Mouse (Mus musculus) lung, adult 2 months (tissue): ENCODE measurements at regions not wholly inside any gene's neighbourhood (a gene's known extent, or its start where the extent isn't known, plus 50 kb on each side); places are given as distances from the start of the nearest gene placed in this dataset.

Experiments used
- DNase-seq: peaks from one replicate; pipeline ENCODE4 v3.0.0; 2022
- H3K4me1 ChIP-seq: fragments of 200-500 bp; 2 replicates; pipeline ENCODE4 v1.6.1; 2011; ENCODE audit warnings: low read length; ENCODE audit not compliant: control insufficient read depth, insufficient read depth
- H3K4me3 ChIP-seq: fragments of 200-500 bp; replicated peaks from 2 replicates; pipeline ENCODE3; 2011; ENCODE audit warnings: low read depth, mild to moderate bottlenecking, control low read depth, low read length; ENCODE audit errors: extremely low read depth
- CTCF ChIP-seq: fragments of 200-500 bp; IDR thresholded peaks from 2 replicates; pipeline ENCODE4 v1.5.1; 2011; ENCODE audit warnings: mild to moderate bottlenecking, low read length, control low read depth; ENCODE audit not compliant: insufficient read depth
- POLR2A ChIP-seq: fragments of 200-500 bp; IDR thresholded peaks from 2 replicates; pipeline ENCODE4 v1.6.1; 2011; ENCODE audit warnings: low read depth, mild to moderate bottlenecking, control low read depth, low read length, borderline replicate concordance; ENCODE audit errors: extremely low read depth
- WGBS: fragments of 180-500 bp; shearing (Covaris S2); methylation state at CpG from one replicate; pipeline ENCODE4 v1.1.7; 2018; 5-methylcytosine and 5-hydroxymethylcytosine counted together

DNA sequence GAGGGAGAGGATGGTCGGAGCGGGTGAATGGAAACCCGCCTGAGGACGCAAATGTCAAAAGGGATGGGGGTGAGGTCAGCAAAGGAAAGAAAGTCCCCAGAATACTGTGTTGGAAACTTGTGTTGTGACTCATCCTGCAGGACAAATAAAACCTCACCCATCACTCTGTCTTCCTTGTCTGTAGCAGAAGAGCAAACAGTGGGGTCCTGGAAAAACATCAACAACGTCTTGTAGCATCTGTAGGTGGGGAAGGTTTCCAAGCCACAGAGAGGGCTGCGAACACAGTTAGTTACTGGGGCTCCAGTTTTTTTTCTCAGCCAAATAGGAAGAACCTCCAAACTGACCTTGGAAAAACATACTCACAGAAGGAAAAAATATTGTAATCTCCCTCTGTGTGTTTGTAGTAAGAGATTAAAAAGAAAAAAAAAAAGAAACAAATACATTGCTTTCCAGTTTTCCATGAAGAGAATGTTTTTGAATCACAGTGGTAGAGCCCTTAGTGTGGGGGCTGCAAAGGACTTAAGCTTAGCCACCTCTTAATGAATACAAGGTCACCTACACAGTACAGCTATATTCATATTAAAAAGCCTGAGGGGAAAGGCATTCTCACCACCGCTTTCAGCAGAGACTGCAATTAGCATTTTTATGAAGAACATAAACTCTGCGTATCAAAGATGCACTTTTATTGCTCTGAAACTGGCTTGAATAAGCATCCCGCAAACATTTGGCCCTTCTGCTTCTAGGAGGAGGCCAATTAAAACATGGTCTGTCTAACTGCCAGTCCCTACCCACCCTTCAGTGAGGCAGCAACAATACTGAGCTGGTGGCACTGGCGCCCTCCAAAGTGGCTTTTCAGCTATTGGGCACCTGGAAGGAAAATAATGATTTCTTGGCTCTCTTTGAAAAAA is 198.6 kb upstream of the Tprg start:
- no peak overlapping the region for H3K4me3 ChIP-seq
- WGBS: 74% methylated on average over 10 of the region's 10 CpGs
- TF ChIP-seq CTCF (no peak), POLR2A (no peak)
- H3K4me1 ChIP-seq: no peaks in the 10 kb centered on the region
- DNase-seq: no peak

DNA sequence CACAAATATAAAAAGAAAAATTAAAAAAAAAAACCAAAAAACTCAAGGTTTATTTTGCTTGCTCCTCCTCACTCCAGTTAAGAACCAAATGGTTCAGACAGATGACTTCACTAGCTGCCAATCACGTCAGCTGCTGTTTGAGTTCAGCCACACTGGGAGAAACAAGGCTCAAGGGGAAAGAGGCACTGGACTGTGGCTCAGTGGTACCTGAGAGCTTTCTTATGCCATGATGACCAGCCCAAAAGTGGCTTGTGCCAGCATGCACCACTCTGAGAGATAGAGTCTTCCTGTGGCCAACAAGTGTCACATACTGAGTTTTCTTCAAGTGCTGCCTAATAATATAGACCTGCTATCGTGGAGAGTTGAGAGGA is 198.0 kb upstream of the Tprg start:
- Histone ChIP-seq H3K4me3 (no peak overlapping the region), H3K4me1 (no peaks in the 10 kb centered on the region)
- TF ChIP-seq POLR2A: no peak
- DNase-seq: no peak
- 83% methylated on average over 2 of the region's 2 CpGs for whole genome bisulfite sequencing

DNA sequence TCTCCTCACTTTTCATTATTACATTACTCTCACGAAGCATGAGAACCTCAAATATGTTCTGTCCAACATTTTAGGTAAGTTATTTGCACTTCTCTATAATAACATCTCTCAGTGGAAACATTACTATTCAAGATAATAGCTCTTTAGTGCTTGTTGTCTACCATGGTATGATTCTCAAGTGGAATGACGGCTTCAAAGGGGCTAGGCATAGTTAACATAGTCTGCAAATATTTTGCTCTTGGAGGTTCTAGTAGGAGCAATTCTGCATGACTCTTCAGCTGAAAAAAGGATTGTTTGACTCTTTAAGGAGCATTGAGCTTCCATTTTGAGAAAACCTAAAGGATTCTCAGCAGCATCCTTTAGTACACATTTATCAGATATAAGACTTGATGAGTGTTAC is 182.5 kb upstream of the Tprg start:
- DNase-seq: no peak
- Histone ChIP-seq H3K4me1 (no peaks in the 10 kb centered on the region), H3K4me3 (no peak overlapping the region)
- TF ChIP-seq CTCF (no peak), POLR2A (no peak)
- 69% methylated on average over 2 of the region's 2 CpGs for WGBS

DNA sequence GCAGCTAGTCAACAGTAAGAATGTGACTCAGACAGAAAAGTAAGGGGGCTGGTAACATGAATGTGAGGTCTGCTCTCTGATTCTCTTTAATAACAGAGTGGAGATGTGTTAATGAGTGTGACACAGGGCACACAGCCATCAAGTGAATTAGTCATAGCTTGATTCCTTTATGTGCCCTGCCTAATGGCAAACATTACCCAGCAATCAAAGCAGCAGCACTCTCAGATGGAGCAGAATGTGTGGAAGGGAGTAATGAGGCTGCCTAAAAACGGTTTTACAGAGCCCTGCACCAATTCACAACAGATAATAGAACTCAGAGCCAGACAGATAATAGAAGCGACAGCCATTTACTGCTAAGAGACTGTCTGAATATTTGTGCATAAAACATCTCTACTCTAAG is 182.0 kb upstream of the Tprg start:
- no peak overlapping the region for H3K4me3 ChIP-seq
- 54% methylated on average over 2 of the region's 2 CpGs for WGBS
- DNase-seq: no peak
- no peak for TF ChIP-seq POLR2A
- no peak for TF ChIP-seq CTCF
- H3K4me1 ChIP-seq: no peaks in the 10 kb centered on the region

DNA sequence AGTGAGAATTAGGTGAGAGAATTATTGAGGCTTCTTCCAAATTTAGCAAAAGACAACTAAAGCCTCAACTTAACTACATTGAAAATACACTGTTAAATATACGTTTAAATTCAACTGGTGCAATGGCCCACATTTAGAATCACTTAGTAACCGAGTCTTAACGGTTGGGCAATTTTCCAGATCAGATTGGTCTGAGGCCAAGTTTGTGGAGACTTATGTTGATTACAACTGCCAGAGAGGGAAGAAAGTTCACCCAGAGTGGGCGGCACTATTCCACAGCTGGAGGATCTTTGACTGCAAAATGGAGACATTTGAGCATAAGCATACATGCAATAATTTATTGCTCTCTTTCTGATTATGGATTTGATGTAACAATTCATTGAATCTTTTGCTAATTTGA is 146.5 kb upstream of the Tprg start:
- 13% methylated on average over 4 of the region's 4 CpGs for WGBS
- H3K4me1 ChIP-seq: no peaks in the 10 kb centered on the region
- DNase-seq: no peak
- H3K4me3 ChIP-seq: no peak overlapping the region
- no peak for TF ChIP-seq POLR2A
- no peak for TF ChIP-seq CTCF

GRCm38 (mm10) chr16:25147486-25147885 is 139.1 kb upstream of the Tprg start:
- no peak overlapping the region for H3K4me3 ChIP-seq
- no peak for TF ChIP-seq POLR2A
- TF ChIP-seq CTCF: no peak
- H3K4me1 ChIP-seq: no peaks in the 10 kb centered on the region
- no peak for DNase-seq
- WGBS: 54% methylated on average over 4 of the region's 4 CpGs

DNA sequence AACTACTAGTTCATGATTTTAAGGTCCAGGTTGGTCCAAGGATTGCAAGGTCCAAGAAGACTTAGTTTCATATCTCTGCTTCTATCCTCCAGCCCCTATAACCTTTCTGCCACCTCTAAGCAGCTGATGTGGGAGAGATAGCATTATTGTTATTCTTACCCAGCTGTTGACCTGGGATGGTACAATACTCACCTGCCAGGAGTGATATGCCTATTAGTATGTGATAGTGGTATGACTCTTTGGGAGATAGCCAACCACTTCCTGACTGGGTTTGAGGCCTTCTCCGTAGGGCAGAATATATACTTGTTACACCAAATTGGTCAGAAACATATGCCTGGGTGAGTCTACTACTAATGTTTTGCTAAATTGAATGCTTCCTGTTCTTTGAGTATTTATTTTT is 137.4 kb upstream of the Tprg start:
- TF ChIP-seq CTCF (no peak), POLR2A (no peak)
- Histone ChIP-seq H3K4me1 (no peaks in the 10 kb centered on the region), H3K4me3 (no peak overlapping the region)
- no peak for DNase-seq
- WGBS: 88% methylated on average over 1 of the region's 1 CpGs

DNA sequence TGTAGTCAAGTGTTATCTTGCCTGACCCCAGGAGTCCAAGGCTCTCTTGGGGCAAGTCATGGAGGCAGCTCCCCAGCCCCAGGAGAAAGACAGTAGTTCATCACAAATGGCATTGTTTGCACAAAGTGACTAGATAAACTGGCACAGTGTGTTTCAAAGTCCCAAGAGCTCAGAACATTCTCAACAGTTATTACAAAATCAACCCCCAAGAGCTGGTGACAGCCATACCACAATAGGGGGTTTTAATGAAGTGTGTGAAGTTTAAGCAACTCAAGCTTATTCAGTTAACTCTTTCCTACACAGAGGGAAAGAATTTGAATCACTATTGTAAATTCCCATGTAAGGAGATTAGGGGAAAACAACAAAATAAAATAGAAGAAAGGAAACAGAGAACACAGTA is 109.7 kb upstream of the Tprg start:
- no peaks in the 10 kb centered on the region for H3K4me1 ChIP-seq
- no peak for DNase-seq
- H3K4me3 ChIP-seq: no peak overlapping the region
- no peak for TF ChIP-seq POLR2A
- no peak for TF ChIP-seq CTCF

GRCm38 (mm10) chr16:25178055-25178454 is 108.6 kb upstream of the Tprg start:
- Histone ChIP-seq H3K4me1 (no peaks in the 10 kb centered on the region), H3K4me3 (no peak overlapping the region)
- no peak for DNase-seq
- WGBS: 50% methylated on average over 2 of the region's 2 CpGs
- TF ChIP-seq POLR2A: no peak
- no peak for TF ChIP-seq CTCF

GRCm38 (mm10) chr16:25181939-25182338 is 104.7 kb upstream of the Tprg start:
- TF ChIP-seq CTCF (no peak), POLR2A (no peak)
- no peaks in the 10 kb centered on the region for H3K4me1 ChIP-seq
- WGBS: 86% methylated on average over 6 of the region's 6 CpGs
- H3K4me3 ChIP-seq: no peak overlapping the region
- no peak for DNase-seq

GRCm38 (mm10) chr16:25197079-25197478 is 89.5 kb upstream of the Tprg start:
- Histone ChIP-seq H3K4me3 (no peak overlapping the region), H3K4me1 (no peaks in the 10 kb centered on the region)
- WGBS: 89% methylated on average over 5 of the region's 5 CpGs
- no peak for DNase-seq
- no peak for TF ChIP-seq CTCF
- no peak for TF ChIP-seq POLR2A
